Mouse (Mus musculus): ENCODE measurements around the gene Pip5k1a.

DNA sequence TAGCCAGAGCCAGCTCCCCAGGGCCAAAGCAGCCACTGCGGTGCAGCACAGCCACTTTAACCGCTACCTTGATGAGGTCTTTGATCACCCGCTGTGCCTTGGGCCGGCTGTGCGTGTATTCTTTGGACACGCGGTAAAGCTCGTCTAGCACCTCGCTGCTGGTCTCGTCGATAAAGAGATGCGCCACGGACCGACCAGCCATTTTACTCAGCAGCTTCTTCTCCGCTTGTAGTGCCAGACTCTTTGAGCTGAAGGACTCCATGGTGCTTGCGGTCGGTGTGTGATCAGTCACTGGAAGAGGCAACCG lies 33.5 kb upstream of the Pip5k1a start:
- no peak for TF ChIP-seq CTCF (conservative IDR thresholded peaks at IDR 0.05; ENCODE audit: insufficient read depth, insufficient read length, low read depth, low read length)
- no peak for TF ChIP-seq POLR2A (IDR thresholded peaks at IDR 0.05; ENCODE audit: low read depth, low read length)

Measured in kidney, adult 2 months (tissue).